Mouse (Mus musculus): ENCODE measurements around the gene Zbed4. TPM values are rescaled to one million over a fixed set of nuclear protein-coding genes. Genes with fewer than 3 reads are reported as not detected.
"Not testable (repeated sequence)": the region's sequence is repeated elsewhere in the genome, so short reads cannot be mapped to it uniquely, and the experiment has no call there.

Gene Zbed4
- polyA plus RNA-seq, 1 experiment from 2014 or later = 35.1 TPM

DNA sequence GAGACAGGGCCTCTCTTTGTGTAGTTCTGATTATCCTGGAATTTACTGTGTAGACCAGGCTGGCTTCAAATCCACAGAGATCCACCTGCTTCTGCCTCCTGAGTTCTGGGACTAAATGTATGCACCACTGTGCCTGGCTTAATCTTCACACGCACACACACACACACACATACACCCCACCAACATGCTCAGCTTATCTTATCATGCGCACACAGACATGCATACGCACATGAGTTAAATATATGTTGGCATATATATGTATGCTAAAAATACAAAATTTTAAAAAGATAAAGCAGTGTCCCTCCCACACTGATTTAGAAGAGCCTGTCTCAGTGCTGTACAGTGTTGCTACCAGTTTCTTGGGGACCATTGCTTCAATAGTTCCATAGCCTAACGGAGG lies 10.1 kb downstream of the Zbed4 start:
- H3K4me1 ChIP-seq (ENCODE audit: control insufficient read depth, insufficient read depth, low read length) = no peaks in the 10 kb centered on the region
- no peak overlapping the region for H3K4me2 ChIP-seq (ENCODE audit: low read depth, severe bottlenecking)
- DNase-seq (ENCODE audit: low spot score) (no peak), ATAC-seq (ENCODE audit: insufficient number of reproducible peaks, low FRiP score, low TSS enrichment, low read depth) (no peak)
- WGBS = 98% methylated on average over 4 of the region's 4 CpGs
- peaks cover 13% of the 10 kb centered on the region for H3K36me3 ChIP-seq (ENCODE audit: control insufficient read depth, insufficient read depth, low read length)
- no peak overlapping the region for H3K9ac ChIP-seq (ENCODE audit: low read length)
- no peak overlapping the region for H3K27ac ChIP-seq (replicated peaks; ENCODE audit: low read depth, low read length)
- H3K27me3 ChIP-seq (ENCODE audit: control insufficient read depth, insufficient read depth, low read length) = no peaks in the 10 kb centered on the region
- H3K4me3 ChIP-seq (ENCODE audit: low read depth, low read length) = no peak overlapping the region
- H3K9me3 ChIP-seq (ENCODE audit: control insufficient read depth, low read length) = no peaks in the 10 kb centered on the region

- not testable (repeated sequence) for H3K4me3 ChIP-seq (ENCODE audit: low read depth, low read length); H3K4me2 ChIP-seq (ENCODE audit: low read depth, severe bottlenecking); ATAC-seq (ENCODE audit: insufficient number of reproducible peaks, low FRiP score, low TSS enrichment, low read depth); H3K27me3 ChIP-seq (ENCODE audit: control insufficient read depth, insufficient read depth, low read length); H3K36me3 ChIP-seq (ENCODE audit: control insufficient read depth, insufficient read depth, low read length); H3K9ac ChIP-seq (ENCODE audit: low read length); H3K27ac ChIP-seq (replicated peaks; ENCODE audit: low read depth, low read length); H3K9me3 ChIP-seq (ENCODE audit: control insufficient read depth, low read length); H3K4me1 ChIP-seq (ENCODE audit: control insufficient read depth, insufficient read depth, low read length); DNase-seq (ENCODE audit: low spot score)
- WGBS = 87% methylated on average over 2 of the region's 2 CpGs
Measured at GRCm38 (mm10) chr15:88766139-88766538, 14.7 kb downstream of the Zbed4 start.

DNA sequence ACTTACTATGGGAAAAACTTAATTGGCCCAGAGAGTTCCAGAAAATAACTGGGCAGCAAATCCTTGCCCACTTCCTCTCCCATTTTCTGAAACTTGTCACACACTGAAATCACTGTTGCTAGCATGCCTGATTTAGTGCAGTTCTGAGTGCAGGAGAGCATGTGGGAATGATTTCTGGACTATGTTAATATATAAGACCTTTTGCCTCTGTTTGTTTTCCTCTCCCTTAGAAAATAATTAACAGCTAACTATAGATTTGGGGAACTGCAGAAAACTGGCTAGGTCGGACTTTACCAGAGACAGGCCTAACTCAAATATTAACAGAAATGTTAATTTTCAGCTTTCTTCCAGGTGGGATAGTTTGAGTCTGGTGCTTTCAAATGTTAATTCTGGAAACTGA lies 17.1 kb downstream of the Zbed4 start:
- Histone ChIP-seq H3K4me3 (ENCODE audit: low read depth, low read length) (no peak overlapping the region), H3K9me3 (ENCODE audit: control insufficient read depth, low read length) (no peaks in the 10 kb centered on the region), H3K4me2 (ENCODE audit: low read depth, severe bottlenecking) (no peak overlapping the region), H3K9ac (ENCODE audit: low read length) (no peak overlapping the region), H3K36me3 (ENCODE audit: control insufficient read depth, insufficient read depth, low read length) (peaks cover 8% of the 10 kb centered on the region; the same call in 1 of the 2 replicates), H3K27me3 (ENCODE audit: control insufficient read depth, insufficient read depth, low read length) (no peaks in the 10 kb centered on the region), H3K27ac (replicated peaks; ENCODE audit: low read depth, low read length) (no peak overlapping the region), H3K4me1 (ENCODE audit: control insufficient read depth, insufficient read depth, low read length) (no peaks in the 10 kb centered on the region)
- ATAC-seq (ENCODE audit: insufficient number of reproducible peaks, low FRiP score, low TSS enrichment, low read depth) (no peak), DNase-seq (ENCODE audit: low spot score) (no peak)
- 91% methylated on average over 1 of the region's 1 CpGs for WGBS

DNA sequence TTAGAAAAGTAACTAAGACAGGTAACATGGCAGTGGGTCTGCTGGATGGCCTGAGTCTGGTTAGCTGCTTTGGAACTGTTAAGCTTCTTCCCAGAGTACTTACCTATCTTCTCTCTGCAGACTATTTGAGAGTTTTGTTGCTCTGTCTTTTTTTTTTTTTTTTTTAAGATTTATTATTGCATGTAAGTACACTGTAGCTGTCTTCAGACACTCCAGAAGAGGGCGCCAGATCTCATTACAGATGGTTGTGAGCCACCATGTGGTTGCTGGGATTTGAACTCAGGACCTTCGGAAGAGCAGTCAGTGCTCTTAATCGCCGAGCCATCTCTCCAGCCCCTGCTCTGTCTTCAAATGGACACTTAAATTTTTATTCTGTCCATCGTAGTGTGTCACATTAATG lies 23.2 kb downstream of the Zbed4 start:
- not testable (repeated sequence) for H3K9me3 ChIP-seq (ENCODE audit: control insufficient read depth, low read length); H3K36me3 ChIP-seq (ENCODE audit: control insufficient read depth, insufficient read depth, low read length); H3K27me3 ChIP-seq (ENCODE audit: control insufficient read depth, insufficient read depth, low read length); ATAC-seq (ENCODE audit: insufficient number of reproducible peaks, low FRiP score, low TSS enrichment, low read depth); H3K9ac ChIP-seq (ENCODE audit: low read length); DNase-seq (ENCODE audit: low spot score); H3K27ac ChIP-seq (replicated peaks; ENCODE audit: low read depth, low read length); H3K4me3 ChIP-seq (ENCODE audit: low read depth, low read length); H3K4me2 ChIP-seq (ENCODE audit: low read depth, severe bottlenecking); H3K4me1 ChIP-seq (ENCODE audit: control insufficient read depth, insufficient read depth, low read length)
- 92% methylated on average over 5 of the region's 5 CpGs for WGBS

GRCm38 (mm10) chr15:88792140-88792850 lies 40.8 kb downstream of the Zbed4 start:
- Histone ChIP-seq H3K4me2 (ENCODE audit: low read depth, severe bottlenecking) (no peak overlapping the region), H3K9ac (ENCODE audit: low read length) (no peak overlapping the region), H3K4me3 (ENCODE audit: low read depth, low read length) (no peak overlapping the region), H3K4me1 (ENCODE audit: control insufficient read depth, insufficient read depth, low read length) (no peaks in the 10 kb centered on the region), H3K36me3 (ENCODE audit: control insufficient read depth, insufficient read depth, low read length) (no peaks in the 10 kb centered on the region), H3K27me3 (ENCODE audit: control insufficient read depth, insufficient read depth, low read length) (no peaks in the 10 kb centered on the region), H3K9me3 (ENCODE audit: control insufficient read depth, low read length) (no peaks in the 10 kb centered on the region), H3K27ac (replicated peaks; ENCODE audit: low read depth, low read length) (no peak overlapping the region)
- DNase-seq (ENCODE audit: low spot score) (no peak), ATAC-seq (ENCODE audit: insufficient number of reproducible peaks, low FRiP score, low TSS enrichment, low read depth) (no peak)
- WGBS = 86% methylated on average over 4 of the region's 4 CpGs

GRCm38 (mm10) chr15:88794729-88795128 lies 43.3 kb downstream of the Zbed4 start:
- not testable (repeated sequence) for H3K9me3 ChIP-seq (ENCODE audit: control insufficient read depth, low read length); H3K9ac ChIP-seq (ENCODE audit: low read length); H3K27ac ChIP-seq (replicated peaks; ENCODE audit: low read depth, low read length); H3K4me1 ChIP-seq (ENCODE audit: control insufficient read depth, insufficient read depth, low read length); H3K36me3 ChIP-seq (ENCODE audit: control insufficient read depth, insufficient read depth, low read length); H3K4me2 ChIP-seq (ENCODE audit: low read depth, severe bottlenecking); DNase-seq (ENCODE audit: low spot score); H3K27me3 ChIP-seq (ENCODE audit: control insufficient read depth, insufficient read depth, low read length); H3K4me3 ChIP-seq (ENCODE audit: low read depth, low read length); ATAC-seq (ENCODE audit: insufficient number of reproducible peaks, low FRiP score, low TSS enrichment, low read depth)
- 93% methylated on average over 4 of the region's 5 CpGs for WGBS

- 85% methylated on average over 11 of the region's 11 CpGs for WGBS
Measured at GRCm38 (mm10) chr15:88799950-88800371, 48.5 kb downstream of the Zbed4 start.

DNA sequence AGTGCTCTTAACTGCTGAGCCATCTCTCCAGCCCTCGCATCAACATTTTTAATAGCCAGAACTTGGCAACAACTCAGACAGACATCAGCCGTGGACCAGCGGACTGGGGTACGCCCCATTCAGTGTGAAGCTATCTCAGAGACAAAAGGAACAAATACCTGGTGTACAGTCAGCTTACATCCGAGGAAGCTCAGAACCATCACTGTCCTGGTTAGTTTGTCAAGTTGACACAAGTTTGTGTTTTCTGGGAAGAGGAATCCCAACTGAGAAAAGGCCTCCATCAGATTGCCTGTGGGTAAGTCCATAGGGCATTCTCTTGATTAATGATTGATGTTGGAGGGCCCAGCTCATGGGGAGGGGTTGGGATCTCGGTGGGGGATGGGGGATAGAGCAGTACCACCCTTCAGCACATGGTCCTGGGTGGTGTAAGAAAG lies 49.5 kb downstream of the Zbed4 start:
- Histone ChIP-seq H3K27me3 (ENCODE audit: control insufficient read depth, insufficient read depth, low read length) (no peaks in the 10 kb centered on the region), H3K4me3 (ENCODE audit: low read depth, low read length) (no peak overlapping the region), H3K9ac (ENCODE audit: low read length) (no peak overlapping the region), H3K27ac (replicated peaks; ENCODE audit: low read depth, low read length) (no peak overlapping the region), H3K4me2 (ENCODE audit: low read depth, severe bottlenecking) (no peak overlapping the region), H3K9me3 (ENCODE audit: control insufficient read depth, low read length) (no peaks in the 10 kb centered on the region), H3K4me1 (ENCODE audit: control insufficient read depth, insufficient read depth, low read length) (no peaks in the 10 kb centered on the region), H3K36me3 (ENCODE audit: control insufficient read depth, insufficient read depth, low read length) (peaks cover 9% of the 10 kb centered on the region)
- 84% methylated on average over 6 of the region's 6 CpGs for WGBS
- no peak for DNase-seq (ENCODE audit: low spot score)
- no peak for ATAC-seq (ENCODE audit: insufficient number of reproducible peaks, low FRiP score, low TSS enrichment, low read depth)

More at GRCm38 (mm10) chr15:88799950-88800371, 48.5 kb downstream of the Zbed4 start:
- no peak overlapping the region for H3K27ac ChIP-seq (replicated peaks; ENCODE audit: low read depth, low read length)
- H3K9me3 ChIP-seq (ENCODE audit: control insufficient read depth, low read length) = no peaks in the 10 kb centered on the region
- ATAC-seq (ENCODE audit: insufficient number of reproducible peaks, low FRiP score, low TSS enrichment, low read depth) (no peak), DNase-seq (ENCODE audit: low spot score) (no peak)
- no peak overlapping the region for H3K4me2 ChIP-seq (ENCODE audit: low read depth, severe bottlenecking)
- no peaks in the 10 kb centered on the region for H3K4me1 ChIP-seq (ENCODE audit: control insufficient read depth, insufficient read depth, low read length)
- no peak overlapping the region for H3K4me3 ChIP-seq (ENCODE audit: low read depth, low read length)
- no peak overlapping the region for H3K9ac ChIP-seq (ENCODE audit: low read length)
- peaks cover 3% of the 10 kb centered on the region; the same call in 1 of the 2 replicates for H3K36me3 ChIP-seq (ENCODE audit: control insufficient read depth, insufficient read depth, low read length)
- no peaks in the 10 kb centered on the region for H3K27me3 ChIP-seq (ENCODE audit: control insufficient read depth, insufficient read depth, low read length)

DNA sequence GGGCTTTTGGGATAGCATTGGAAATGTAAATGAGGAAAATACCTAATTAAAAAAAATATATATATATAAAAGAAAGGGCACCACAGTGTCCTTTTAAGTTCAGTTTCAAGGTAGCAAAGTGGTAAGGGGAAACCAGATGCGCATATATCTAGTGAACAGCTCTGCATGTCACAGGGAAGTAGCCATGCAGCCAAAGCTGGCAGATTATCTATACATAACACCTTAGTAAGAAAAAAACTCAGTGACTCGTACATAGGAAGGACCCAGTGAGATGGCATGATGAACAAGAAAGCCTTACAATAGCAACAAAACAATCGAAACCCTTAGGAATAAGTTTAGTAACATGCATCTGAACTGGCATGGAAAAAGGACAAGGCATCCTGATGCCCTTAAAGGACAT lies 50.4 kb downstream of the Zbed4 start:
- ATAC-seq (ENCODE audit: insufficient number of reproducible peaks, low FRiP score, low TSS enrichment, low read depth) (no peak), DNase-seq (ENCODE audit: low spot score) (no peak)
- Histone ChIP-seq H3K4me3 (ENCODE audit: low read depth, low read length) (no peak overlapping the region), H3K9me3 (ENCODE audit: control insufficient read depth, low read length) (no peaks in the 10 kb centered on the region), H3K4me2 (ENCODE audit: low read depth, severe bottlenecking) (no peak overlapping the region), H3K27ac (replicated peaks; ENCODE audit: low read depth, low read length) (no peak overlapping the region), H3K9ac (ENCODE audit: low read length) (no peak overlapping the region), H3K27me3 (ENCODE audit: control insufficient read depth, insufficient read depth, low read length) (no peaks in the 10 kb centered on the region), H3K4me1 (ENCODE audit: control insufficient read depth, insufficient read depth, low read length) (no peaks in the 10 kb centered on the region), H3K36me3 (ENCODE audit: control insufficient read depth, insufficient read depth, low read length) (peaks cover 10% of the 10 kb centered on the region)
- WGBS = 97% methylated on average over 3 of the region's 3 CpGs

Measured in limb, embryonic 11.5 days (tissue).